Mouse (Mus musculus): ENCODE measurements around the gene 1700025G04Rik. TPM values are rescaled to one million over a fixed set of nuclear protein-coding genes. Genes with fewer than 3 reads are reported as not detected.

Gene 1700025G04Rik
- 10 to 100 TPM; 70.0 to 76.7 TPM for total RNA-seq (2021)
- long read RNA-seq, experiment 1, full-length matches to known transcripts, result 32 of 39 reads
- long read RNA-seq, experiment 1, partial matches to known transcripts, result 0 of 39 reads
- long read RNA-seq, experiment 1, other reads (novel, unspliced or antisense), result 7 of 39 reads
- long read RNA-seq, experiment 2, full-length matches to known transcripts, result 30 of 37 reads
- long read RNA-seq, experiment 2, partial matches to known transcripts, result 1 of 37 reads
- long read RNA-seq, experiment 2, other reads (novel, unspliced or antisense), result 6 of 37 reads

- intact Hi-C loops (cut with DNase I), result loop anchor here (10.0 kb wide), 1 partner anchor 275 kb away; no protein-coding TSS in a partner anchor
- peak; percentile 78 to 83 for DNase-seq (ENCODE audit: low spot score in 2 of 2)
Measured at GRCm38 (mm10) chr1:152090018-152090553, at the start of gene 1700025G04Rik. TSS of gene 1700025G04Rik (minus strand) at chr1:152090125.

DNA sequence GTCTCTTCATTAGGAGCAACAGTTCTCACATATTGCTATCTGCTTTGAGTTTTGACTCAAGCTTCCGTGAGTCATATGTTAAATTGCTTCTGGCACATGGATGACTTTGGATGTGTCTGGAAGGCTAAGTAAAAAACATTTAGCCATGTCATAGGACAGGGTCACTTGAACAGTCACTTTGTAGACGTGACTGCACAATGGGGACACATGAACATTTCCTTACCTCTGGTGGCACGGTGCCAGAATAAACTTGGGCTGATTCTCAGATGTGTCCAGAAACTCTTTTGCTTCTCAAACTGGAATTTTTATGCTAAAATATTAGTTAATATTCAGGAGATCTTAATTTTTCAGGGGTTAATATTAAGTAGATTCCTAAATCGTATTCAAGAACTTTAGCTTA lies 49.6 kb upstream of the 1700025G04Rik start:
- intact Hi-C loops (cut with DNase I), result no loop called here
- DNase-seq (ENCODE audit: low spot score in 2 of 2), result no peak

GRCm38 (mm10) chr1:152130029-152130727 lies 40.3 kb upstream of the 1700025G04Rik start:
- DNase-seq (ENCODE audit: low spot score in 2 of 2), result peak; percentile 26 to 52
- intact Hi-C loops (cut with DNase I), result no loop called here

GRCm38 (mm10) chr1:152125451-152125850 lies 35.5 kb upstream of the 1700025G04Rik start:
- DNase-seq (ENCODE audit: low spot score in 2 of 2), result no peak
- intact Hi-C loops (cut with DNase I), result no loop called here

GRCm38 (mm10) chr1:152110123-152110522 lies 20.2 kb upstream of the 1700025G04Rik start:
- DNase-seq (ENCODE audit: low spot score in 2 of 2), result peak in 1 of 2 experiments; percentile 66
- intact Hi-C loops (cut with DNase I), result no loop called here

- no peak for DNase-seq (ENCODE audit: low spot score in 2 of 2)
- intact Hi-C loops (cut with DNase I), result no loop called here
Measured at GRCm38 (mm10) chr1:152106136-152106535, 16.2 kb upstream of the 1700025G04Rik start.

DNA sequence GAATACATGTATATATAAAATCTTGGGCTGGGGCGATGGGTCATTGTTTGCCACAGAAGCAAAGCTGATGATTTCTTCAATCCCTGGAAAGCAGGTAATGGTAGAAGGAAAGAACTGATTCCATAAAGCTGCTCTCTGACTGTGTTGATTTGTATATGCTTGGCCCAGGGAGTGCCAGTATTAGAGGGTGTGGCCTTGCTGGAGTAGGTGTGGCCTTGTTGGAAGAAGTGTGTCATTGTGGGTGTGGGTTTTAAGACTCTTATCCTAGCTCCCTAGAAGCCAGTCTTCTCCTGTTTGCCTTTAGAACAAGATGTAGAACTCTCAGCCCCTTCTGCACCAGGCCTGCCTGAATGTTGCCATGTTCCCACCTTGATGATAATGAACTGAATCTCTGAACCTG lies 15.3 kb upstream of the 1700025G04Rik start:
- intact Hi-C loops (cut with DNase I), result no loop called here
- DNase-seq (ENCODE audit: low spot score in 2 of 2), result no peak

DNA sequence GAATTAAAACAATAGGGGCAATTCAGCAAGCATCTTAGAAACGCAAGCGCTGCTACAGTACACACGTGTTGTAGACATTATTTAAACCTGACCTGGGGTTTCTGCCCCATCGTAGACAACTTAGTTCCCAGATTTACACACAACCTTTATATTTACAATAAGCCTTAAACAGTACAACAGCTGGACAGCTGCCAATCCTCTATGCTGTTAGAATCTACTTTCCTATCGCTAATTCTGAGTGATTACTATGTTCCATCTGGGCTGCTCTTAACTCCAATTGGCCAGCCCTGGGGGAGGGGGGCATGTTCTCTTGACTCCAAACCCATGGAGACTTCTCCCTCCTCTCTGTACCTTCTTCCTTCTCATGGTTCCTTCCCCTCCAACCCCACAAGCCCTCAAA lies 11.8 kb upstream of the 1700025G04Rik start:
- intact Hi-C loops (cut with DNase I), result no loop called here
- no peak for DNase-seq (ENCODE audit: low spot score in 2 of 2)

GRCm38 (mm10) chr1:152096045-152096444 lies 6.1 kb upstream of the 1700025G04Rik start:
- no peak for DNase-seq (ENCODE audit: low spot score in 2 of 2)
- intact Hi-C loops (cut with DNase I), result loop anchor here (10.0 kb wide), 1 partner anchor 269 kb away; no protein-coding TSS in a partner anchor

DNA sequence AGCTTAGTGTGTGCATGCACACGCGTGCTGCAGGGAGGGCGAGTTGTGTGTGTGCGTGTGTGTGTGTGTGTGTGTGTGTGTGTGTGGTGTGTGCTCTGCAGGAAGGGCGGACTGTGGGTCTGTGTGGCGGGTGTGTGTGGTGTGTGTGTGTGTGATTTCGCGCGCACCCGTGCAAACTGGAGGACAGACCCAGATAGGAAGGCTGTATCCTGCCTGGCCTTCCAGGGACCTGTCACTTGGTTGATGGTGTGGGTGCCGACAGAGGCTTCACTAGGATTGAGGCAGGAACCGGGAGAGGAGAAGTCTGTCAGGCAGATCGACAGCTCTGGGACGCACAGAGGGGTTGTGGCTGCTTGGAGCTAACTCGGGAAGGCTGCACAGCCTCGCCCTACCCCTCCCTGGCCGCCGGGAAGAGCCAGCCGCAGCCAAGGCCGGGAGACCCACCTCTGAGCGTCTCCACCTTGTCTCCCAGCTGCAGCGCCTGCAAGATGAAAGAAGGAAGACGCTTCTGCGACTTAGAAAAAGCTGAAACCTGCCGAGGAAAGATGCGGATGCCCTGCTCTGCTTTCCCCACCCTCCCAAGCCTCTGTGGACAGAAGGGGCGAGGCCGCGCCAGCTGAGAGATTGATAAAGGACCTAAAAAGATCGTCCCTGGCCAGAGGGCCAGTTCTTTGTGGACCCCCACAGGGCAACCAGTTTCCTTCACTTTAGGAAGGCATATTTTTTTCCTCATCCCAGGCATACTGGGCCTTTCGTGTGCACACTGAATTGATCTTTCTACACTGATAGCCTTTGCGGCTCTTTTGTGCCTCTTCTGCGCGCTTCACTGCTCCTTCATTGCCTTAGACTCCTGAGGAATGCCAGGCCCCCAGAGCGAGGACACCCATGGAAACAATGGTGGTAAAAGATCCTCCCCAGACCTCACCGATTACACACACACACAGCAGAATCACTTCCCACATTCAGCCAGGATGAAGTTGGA lies 930 bp upstream of the 1700025G04Rik start:
- intact Hi-C loops (cut with DNase I), result loop anchor here (10.0 kb wide), 1 partner anchor 274 kb away; no protein-coding TSS in a partner anchor

DNA sequence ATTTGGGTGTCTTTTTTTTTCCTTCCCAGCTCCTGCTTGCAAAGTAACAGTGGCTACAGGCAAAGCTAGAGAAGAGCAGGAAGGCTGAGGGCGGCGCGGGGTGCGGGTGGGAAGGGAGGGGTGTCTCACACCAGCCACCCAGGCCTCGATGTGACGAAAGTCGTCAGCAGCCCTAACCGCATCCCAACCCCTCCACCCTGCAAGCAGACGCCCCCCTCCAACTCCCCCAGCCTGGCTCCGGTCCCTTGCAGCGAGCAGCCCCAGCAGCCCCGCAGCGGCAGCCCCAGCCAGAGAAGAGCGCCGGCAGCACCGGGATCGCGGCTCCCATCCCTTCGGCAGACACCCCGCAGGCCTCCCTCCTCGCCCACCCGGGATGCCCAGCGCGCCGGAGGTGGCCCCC lies 399 bp downstream of the 1700025G04Rik start:
- intact Hi-C loops (cut with DNase I), result loop anchor here (5.0 to 10.0 kb wide), 3 partner anchors 85 to 267 kb away; no protein-coding TSS in a partner anchor
- peak; percentile 52 to 56 for DNase-seq (ENCODE audit: low spot score in 2 of 2)

More for the DNA sequence above, 930 bp upstream of the 1700025G04Rik start:
- DNase-seq (ENCODE audit: low spot score in 2 of 2), result peak; percentile 55 to 61

GRCm38 (mm10) chr1:152088791-152089401 lies 1.0 kb downstream of the 1700025G04Rik start:
- intact Hi-C loops (cut with DNase I), result loop anchor here (5.0 to 10.0 kb wide), 3 partner anchors 84 to 267 kb away; no protein-coding TSS in a partner anchor
- DNase-seq (ENCODE audit: low spot score in 2 of 2), result peak; percentile 58 to 60

- no peak for DNase-seq (ENCODE audit: low spot score in 2 of 2)
- intact Hi-C loops (cut with DNase I), result loop anchor here (5.0 to 10.0 kb wide), 3 partner anchors 83 to 266 kb away; no protein-coding TSS in a partner anchor
Measured at GRCm38 (mm10) chr1:152088030-152088429, 1.9 kb downstream of the 1700025G04Rik start.

GRCm38 (mm10) chr1:152086951-152087350 lies 3.0 kb downstream of the 1700025G04Rik start:
- no peak for DNase-seq (ENCODE audit: low spot score in 2 of 2)
- intact Hi-C loops (cut with DNase I), result loop anchor here (5.0 to 10.0 kb wide), 3 partner anchors 82 to 265 kb away; no protein-coding TSS in a partner anchor

GRCm38 (mm10) chr1:152085561-152085960 lies 4.4 kb downstream of the 1700025G04Rik start:
- DNase-seq (ENCODE audit: low spot score in 2 of 2), result no peak
- intact Hi-C loops (cut with DNase I), result loop anchor here (5.0 to 10.0 kb wide), 3 partner anchors 81 to 263 kb away; no protein-coding TSS in a partner anchor

- DNase-seq (ENCODE audit: low spot score in 2 of 2), result no peak
- intact Hi-C loops (cut with DNase I), result loop anchor here (5.0 to 10.0 kb wide), 3 partner anchors 80 to 262 kb away; no protein-coding TSS in a partner anchor
Measured at GRCm38 (mm10) chr1:152084638-152085345, 5.1 kb downstream of the 1700025G04Rik start.

DNA sequence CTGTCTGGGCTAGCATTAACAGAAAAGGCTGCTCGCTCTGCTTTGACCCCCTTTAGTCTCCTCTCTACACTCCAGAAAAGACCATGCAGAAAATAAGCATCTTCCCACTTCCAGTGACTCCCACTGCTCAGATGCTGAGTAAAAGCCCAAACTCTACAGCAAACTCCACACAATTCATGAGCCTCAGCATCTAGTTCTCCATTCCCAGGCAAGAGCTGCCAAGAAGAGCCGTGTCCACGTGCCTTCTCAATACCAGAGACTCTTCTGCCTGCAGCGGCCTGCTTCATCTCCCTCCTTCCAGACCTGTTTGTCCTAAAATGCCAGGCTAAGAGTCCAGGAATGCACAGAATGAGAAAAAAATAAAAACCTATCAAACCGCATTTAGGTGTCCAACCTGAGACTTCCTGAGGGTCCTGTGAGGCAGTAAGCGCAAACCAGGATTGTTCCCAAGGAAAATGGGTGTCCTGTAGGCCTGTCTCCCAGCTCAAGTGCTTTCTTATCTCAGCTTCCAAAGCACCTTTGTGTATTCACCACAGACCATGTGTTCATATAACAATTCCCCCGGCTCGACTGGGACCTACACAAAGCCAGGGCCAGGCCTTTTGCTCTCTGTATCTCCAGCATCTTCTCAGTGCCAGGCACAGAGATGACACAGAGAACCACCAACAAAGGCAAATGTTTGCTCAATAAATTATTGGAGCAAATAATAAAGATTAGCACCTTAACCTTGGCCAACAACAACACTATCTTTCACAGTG lies 7.8 kb downstream of the 1700025G04Rik start:
- intact Hi-C loops (cut with DNase I), result loop anchor here (10.0 kb wide), 1 partner anchor 77 kb away; no protein-coding TSS in a partner anchor
- peak; percentile 43 to 48 for DNase-seq (ENCODE audit: low spot score in 2 of 2)
